Mouse (Mus musculus) mouse embryonic stem cell (cell line): ENCODE data around the gene St3gal3.

ENCODE experiments used
- in situ Hi-C, 2 experiments: fragments of 300-500 bp; cut with MboI; formaldehyde crosslinking; loops; 1 replicate in 1 of 2; 3 replicates in 1 of 2; pipeline ENCODE4 v1.14.3; 2019 to 2020; ENCODE audit warnings: low sequenced_read_pairs in 2 of 2, low pct_unique_long_range_greater_than_20kb in 1 of 2, mixed read lengths in 1 of 2; ENCODE audit not compliant: unreplicated experiment in 1 of 2

Gene St3gal3

GRCm38 (mm10) chr4:118099637-118100364 is 34.9 kb downstream of the St3gal3 start:
- in situ Hi-C loops = loop anchor here in 1 of 2 experiments (25.0 kb wide), 1 partner anchor 462 kb away; no protein-coding TSS in a partner anchor

DNA sequence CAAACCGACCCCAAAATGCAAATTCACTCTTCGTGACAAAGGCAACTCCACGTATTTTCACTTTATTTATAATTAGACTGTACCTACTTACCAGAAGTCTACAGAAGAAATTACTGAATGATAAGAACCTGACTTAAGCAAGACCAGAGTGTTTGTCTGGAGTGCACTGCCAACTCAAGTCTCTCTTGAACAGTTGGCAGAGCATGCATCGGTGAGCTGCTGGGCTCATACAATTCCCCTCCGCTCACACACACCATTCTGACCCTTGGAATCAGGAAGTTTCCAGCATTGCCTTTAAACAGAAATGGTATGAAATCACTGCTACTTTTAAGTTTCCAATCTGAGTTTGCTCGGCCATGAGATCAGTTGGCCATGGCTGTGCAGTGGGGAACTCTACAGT is 36.1 kb downstream of the St3gal3 start:
- in situ Hi-C loops = loop anchor here in 1 of 2 experiments (25.0 kb wide), 1 partner anchor 464 kb away; no protein-coding TSS in a partner anchor

- in situ Hi-C loops = loop anchor here in 1 of 2 experiments (25.0 kb wide), 1 partner anchor 466 kb away; no protein-coding TSS in a partner anchor
Measured at GRCm38 (mm10) chr4:118096069-118096468, 38.6 kb downstream of the St3gal3 start.

DNA sequence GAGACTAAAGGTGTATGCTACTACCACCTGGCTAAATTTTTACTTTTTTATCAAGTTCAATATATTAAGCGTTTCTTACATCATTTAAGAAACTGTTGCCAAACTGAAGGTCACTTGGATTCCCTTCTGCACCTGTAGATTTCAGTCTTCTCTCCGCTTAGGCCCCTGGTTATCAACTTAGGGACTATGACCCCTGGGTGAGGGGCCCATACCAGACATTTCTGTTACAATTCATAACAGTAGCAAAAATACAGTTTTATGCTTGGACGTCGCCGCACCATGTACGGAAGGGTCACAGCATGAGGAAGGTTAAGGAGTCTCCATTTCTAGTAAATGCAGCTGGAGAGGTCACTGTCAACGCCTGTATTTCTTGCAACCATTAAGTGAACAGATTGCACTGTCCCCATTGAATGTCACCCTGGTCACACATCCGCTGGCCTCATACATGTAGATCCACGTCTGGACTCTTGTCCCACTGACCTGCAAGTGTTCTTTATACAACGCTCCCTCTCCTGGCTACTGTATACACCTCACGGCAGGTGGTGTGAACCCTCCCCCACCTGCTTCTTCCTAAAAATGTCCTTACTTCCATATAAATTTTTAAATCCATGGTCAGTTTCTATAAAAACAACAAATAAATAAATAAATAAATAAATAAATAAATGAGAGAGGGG is 41.8 kb downstream of the St3gal3 start:
- in situ Hi-C loops = loop anchor here in 1 of 2 experiments (25.0 kb wide), 1 partner anchor 469 kb away; no protein-coding TSS in a partner anchor

DNA sequence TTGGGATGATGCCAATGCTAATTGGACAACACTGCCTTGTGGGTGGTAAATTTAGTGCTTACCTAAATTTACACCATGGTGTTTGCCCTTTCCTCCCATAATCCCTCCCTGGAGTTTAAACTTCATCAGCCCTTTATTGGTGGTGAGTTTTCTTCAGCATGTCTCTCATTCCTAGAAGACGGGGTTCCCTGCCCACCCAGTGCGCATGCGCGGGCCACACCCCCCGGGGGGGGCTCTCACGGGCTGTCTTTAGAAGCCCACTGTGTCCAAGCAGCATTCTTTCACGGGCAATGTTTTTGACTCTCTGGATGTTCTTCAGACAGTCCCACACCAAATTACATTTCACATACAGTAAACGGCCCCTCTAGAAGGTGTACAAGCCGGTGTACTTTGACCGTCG is 44.3 kb downstream of the St3gal3 start:
- in situ Hi-C loops = loop anchor here in 1 of 2 experiments (25.0 kb wide), 1 partner anchor 472 kb away; no protein-coding TSS in a partner anchor

DNA sequence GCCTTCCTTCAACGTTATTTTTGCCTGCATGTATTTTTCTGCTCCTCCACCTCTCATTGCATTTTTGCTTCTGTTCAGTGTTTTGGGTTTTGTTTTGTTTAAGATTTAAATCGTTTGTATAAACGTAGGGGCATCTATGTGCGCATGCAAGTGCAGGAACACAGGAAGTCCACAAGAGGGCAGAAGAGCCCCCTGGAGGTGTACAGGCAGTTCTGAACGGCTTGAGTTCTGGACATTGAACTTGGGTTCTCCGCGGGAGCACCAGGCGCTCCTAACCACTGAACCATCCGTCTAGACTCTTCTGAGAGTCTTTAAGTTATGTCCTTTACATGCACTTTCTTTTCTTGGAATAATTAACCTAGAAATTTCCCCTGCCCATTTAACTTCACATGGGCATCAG is 44.8 kb downstream of the St3gal3 start:
- in situ Hi-C loops = loop anchor here in 1 of 2 experiments (10.0 to 25.0 kb wide), 3 partner anchors 205 to 472 kb away; partner anchors contain the start of genes Ptprf and Slc6a9

GRCm38 (mm10) chr4:118088771-118089170 is 45.9 kb downstream of the St3gal3 start:
- in situ Hi-C loops = loop anchor here in 1 of 2 experiments (10.0 to 25.0 kb wide), 3 partner anchors 206 to 474 kb away; partner anchors contain the start of genes Ptprf and Slc6a9

DNA sequence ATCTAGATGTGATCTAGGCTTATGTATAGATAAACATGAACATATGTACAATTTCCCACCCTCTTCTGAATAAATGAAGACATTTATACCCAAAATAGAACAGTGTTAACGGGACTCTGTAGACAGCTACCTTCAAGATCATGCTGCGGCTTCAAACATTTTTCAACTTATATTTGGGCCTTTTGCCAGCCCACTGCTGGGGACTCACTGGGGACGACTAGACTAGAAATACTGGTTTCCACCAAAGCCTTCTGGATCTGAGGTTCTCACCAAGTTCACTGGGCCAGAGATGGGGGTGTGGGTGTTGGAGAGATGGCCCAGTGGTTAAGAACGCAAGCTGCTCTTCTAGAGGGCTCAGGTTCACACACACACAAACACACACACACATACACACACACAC is 49.7 kb downstream of the St3gal3 start:
- in situ Hi-C loops = loop anchor here in 1 of 2 experiments (10.0 to 25.0 kb wide), 3 partner anchors 210 to 477 kb away; partner anchors contain the start of genes Ptprf and Slc6a9

- in situ Hi-C loops = loop anchor here in 1 of 2 experiments (10.0 to 25.0 kb wide), 3 partner anchors 211 to 479 kb away; partner anchors contain the start of genes Ptprf and Slc6a9
Measured at GRCm38 (mm10) chr4:118083217-118083951, 51.3 kb downstream of the St3gal3 start.

GRCm38 (mm10) chr4:118081608-118082331 is 52.9 kb downstream of the St3gal3 start:
- in situ Hi-C loops = loop anchor here in 1 of 2 experiments (10.0 to 25.0 kb wide), 3 partner anchors 213 to 481 kb away; partner anchors contain the start of genes Ptprf and Slc6a9

DNA sequence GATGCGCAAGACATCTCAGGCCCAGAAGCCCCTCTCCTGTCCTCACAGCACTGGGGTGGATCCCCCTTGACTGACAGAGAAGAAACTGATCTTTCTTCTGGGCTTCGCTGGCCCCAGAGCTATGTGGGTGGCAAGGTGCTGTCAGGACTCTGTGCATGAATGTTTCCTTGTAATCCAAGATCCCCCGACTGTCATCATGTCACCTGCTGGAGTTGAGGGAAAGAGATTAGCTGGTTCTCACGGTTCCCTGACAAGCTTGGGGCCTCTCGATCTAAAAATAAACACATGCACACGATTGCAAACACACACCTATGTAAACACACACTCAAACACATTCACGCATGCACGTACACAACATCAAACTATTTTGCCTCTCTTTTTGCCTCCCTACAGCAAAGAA is 54.2 kb downstream of the St3gal3 start:
- in situ Hi-C loops = loop anchor here in 1 of 2 experiments (10.0 to 25.0 kb wide), 3 partner anchors 214 to 482 kb away; partner anchors contain the start of genes Ptprf and Slc6a9

GRCm38 (mm10) chr4:118079195-118079594 is 55.5 kb downstream of the St3gal3 start:
- in situ Hi-C loops = loop anchor here in 1 of 2 experiments (25.0 kb wide), 1 partner anchor 483 kb away; no protein-coding TSS in a partner anchor

- in situ Hi-C loops = loop anchor here in 1 of 2 experiments (25.0 kb wide), 1 partner anchor 484 kb away; no protein-coding TSS in a partner anchor
Measured at GRCm38 (mm10) chr4:118078576-118078975, 56.1 kb downstream of the St3gal3 start.

- in situ Hi-C loops = loop anchor here in 1 of 2 experiments (25.0 kb wide), 1 partner anchor 485 kb away; no protein-coding TSS in a partner anchor
Measured at GRCm38 (mm10) chr4:118077293-118077752, 57.4 kb downstream of the St3gal3 start.

GRCm38 (mm10) chr4:118076648-118077047 is 58.1 kb downstream of the St3gal3 start:
- in situ Hi-C loops = loop anchor here in 1 of 2 experiments (25.0 kb wide), 1 partner anchor 486 kb away; no protein-coding TSS in a partner anchor

DNA sequence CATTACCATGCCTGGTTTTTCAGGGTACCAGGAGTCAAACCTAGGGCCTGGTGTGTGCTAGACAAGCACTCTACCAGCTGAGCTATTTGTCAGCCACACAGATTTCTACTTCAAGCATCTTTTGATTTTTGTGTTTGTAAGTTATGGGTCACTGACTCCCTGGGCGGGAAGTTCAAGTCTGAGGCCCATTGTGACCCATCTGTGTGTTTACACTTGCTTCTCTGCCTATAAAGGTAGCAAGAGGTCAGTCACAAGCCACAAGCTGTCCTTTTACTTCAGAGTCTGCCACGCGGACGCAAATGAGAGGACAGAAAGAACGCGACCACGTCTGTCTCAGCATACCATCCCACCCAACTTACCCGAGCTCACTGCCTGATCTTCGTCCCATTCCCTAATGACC is 59.4 kb downstream of the St3gal3 start:
- in situ Hi-C loops = loop anchor here in 1 of 2 experiments (25.0 kb wide), 1 partner anchor 487 kb away; no protein-coding TSS in a partner anchor

DNA sequence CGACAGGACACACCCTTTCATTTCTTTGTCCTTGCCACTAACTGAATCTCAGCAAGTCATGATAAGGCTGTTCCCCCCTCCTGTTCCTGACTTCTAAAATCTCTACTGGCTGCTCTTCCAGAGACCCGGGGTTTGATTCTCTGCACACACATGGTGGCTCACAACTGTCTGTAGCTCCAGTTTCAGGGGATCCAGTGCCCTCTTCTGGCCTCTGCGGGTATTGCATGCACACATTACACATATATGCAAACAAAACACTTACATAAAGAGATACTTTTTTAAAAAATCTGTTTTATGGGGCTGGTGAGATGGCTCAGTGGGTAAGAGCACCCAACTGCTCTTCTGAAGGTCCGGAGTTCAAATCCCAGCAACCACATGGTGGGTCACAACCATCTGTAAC is 60.5 kb downstream of the St3gal3 start:
- in situ Hi-C loops = no loop called here
